Mouse (Mus musculus) gastrocnemius, adult 2 months (tissue): ENCODE results near the gene Foxa3. TPM values are rescaled to one million over a fixed set of nuclear protein-coding genes. Genes with fewer than 3 reads are reported as not detected.
A peak's percentile ranks its signal among the peaks of the same experiment; 100 is the strongest.

Experiments used
- DNase-seq: peaks from one replicate; pipeline ENCODE4 v3.0.0; 2022
- H3K27ac ChIP-seq: fragments of 200-600 bp; 2 replicates; pipeline ENCODE4 v1.8.1; 2022; ENCODE audit warnings: mild to moderate bottlenecking
- H3K4me3 ChIP-seq: fragments of 200-600 bp; 2 replicates; pipeline ENCODE4 v1.8.1; 2022; ENCODE audit warnings: mild to moderate bottlenecking, moderate library complexity
- CTCF ChIP-seq: fragments of 200-600 bp; IDR thresholded peaks from 2 replicates; pipeline ENCODE4 v1.8.1; 2022; ENCODE audit warnings: antibody characterized with exemption, mild to moderate bottlenecking, moderate library complexity
- intact Hi-C: fragments of 180-260 bp; cut with DNase I; formaldehyde crosslinking; loops from one replicate; pipeline ENCODE4 v1.15.1; 2025
- total RNA-seq, 2 experiments: library from RNA; stranded (reverse); gene quantifications; 2 replicates each; pipeline ENCODE4 v1.2.3; 2021

Gene Foxa3
- total RNA-seq, 2 experiments from 2014 or later = not detected

GRCm38 (mm10) chr7:19002848-19003498 is 20.4 kb downstream of the Foxa3 start:
- intact Hi-C loops = loop anchor here (2.0 kb wide), 1 partner anchor 106 kb away; no protein-coding TSS in a partner anchor
- H3K4me3 ChIP-seq = peak overlapping the region; percentile 77
- peak overlapping the region; percentile 91 for H3K27ac ChIP-seq
- no peak for TF ChIP-seq CTCF
- DNase-seq = peak; percentile 73

GRCm38 (mm10) chr7:19002115-19002514 is 21.2 kb downstream of the Foxa3 start:
- TF ChIP-seq CTCF = no peak
- DNase-seq = no peak
- peak overlapping the region; percentile 77 for H3K4me3 ChIP-seq
- peak overlapping the region; percentile 91 for H3K27ac ChIP-seq
- intact Hi-C loops = loop anchor here (2.0 kb wide), 1 partner anchor 105 kb away; no protein-coding TSS in a partner anchor

DNA sequence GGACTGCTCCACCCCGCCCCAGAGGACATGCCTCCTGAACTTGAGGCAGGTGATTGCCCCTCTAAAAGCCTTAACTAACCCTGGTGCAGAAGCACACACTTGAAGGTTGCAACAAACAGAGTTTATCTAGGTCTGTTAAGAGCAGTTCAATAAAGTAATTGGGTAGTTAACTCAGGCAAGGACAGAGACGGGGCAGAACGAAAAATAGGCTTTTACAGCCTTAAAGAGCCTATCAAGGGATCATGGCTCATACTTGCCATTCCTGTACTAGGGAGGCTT is 21.6 kb downstream of the Foxa3 start:
- intact Hi-C loops = loop anchor here (2.0 kb wide), 1 partner anchor 105 kb away; no protein-coding TSS in a partner anchor
- H3K27ac ChIP-seq = peak overlapping the region; percentile 91
- peak overlapping the region; percentile 77 for H3K4me3 ChIP-seq

DNA sequence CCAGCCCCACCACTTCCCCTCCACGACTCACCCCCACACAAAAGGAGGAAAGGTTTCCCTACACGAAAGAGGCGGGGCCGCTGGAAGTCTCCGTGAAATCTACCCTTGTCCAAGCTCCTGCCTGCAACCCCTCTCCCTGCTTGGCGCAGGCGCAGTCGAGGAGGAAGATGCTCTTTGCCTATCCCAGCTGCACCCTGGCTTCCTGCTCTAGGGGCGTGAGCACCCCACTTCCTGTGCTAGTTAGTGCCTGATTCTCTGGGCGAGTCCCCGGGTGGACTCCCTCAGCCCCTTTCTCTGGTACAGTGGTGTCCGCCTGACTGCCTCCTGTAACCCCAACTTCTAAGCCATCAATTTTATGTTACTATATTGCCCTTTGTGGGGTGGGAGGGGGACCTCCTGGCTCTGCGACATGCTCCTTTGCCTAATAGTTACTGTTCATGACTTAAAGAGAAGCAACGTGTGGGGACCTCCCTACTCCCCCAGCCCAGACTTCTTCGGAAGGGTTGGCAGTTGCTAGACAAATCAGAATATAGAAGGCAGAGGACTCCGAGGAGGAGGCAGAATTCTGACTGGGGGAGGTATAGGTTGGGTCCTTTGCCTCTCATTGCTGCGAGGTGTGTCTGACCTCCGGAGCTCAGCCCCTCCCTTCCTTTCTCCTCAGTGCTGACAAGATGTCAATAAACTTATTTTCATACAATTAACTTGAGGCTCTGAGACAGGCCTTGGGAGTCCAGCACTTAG is 22.1 kb downstream of the Foxa3 start:
- DNase-seq = peak; percentile 72
- Histone ChIP-seq H3K4me3 (peak overlapping the region; percentile 63), H3K27ac (peak overlapping the region; percentile 91)
- no peak for TF ChIP-seq CTCF
- intact Hi-C loops = no loop called here

More for the DNA sequence above, 21.6 kb downstream of the Foxa3 start:
- TF ChIP-seq CTCF = no peak
- DNase-seq = no peak

DNA sequence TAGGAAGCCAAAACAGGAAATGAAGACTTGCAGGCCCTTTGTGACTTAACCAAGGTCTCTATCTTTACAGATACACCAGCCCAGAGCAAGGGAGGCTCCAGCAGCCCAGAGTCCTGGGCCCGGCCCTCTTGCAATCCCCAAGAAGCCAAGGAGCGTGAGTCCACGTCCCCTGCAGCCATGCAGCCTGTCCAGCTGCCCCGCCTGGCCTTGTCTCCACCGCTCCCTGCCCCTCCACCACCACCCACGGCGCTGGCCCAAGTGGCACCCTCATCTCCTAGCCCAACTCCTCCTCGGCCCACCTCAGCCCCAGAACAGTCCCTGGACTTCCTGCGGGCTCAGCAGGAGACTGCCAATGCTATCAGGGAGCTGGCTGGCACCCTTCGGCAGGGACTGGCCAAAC is 22.9 kb downstream of the Foxa3 start:
- Histone ChIP-seq H3K27ac (peak overlapping the region; percentile 91), H3K4me3 (peak overlapping the region; percentile 63)
- no peak for DNase-seq
- TF ChIP-seq CTCF = no peak
- intact Hi-C loops = no loop called here

DNA sequence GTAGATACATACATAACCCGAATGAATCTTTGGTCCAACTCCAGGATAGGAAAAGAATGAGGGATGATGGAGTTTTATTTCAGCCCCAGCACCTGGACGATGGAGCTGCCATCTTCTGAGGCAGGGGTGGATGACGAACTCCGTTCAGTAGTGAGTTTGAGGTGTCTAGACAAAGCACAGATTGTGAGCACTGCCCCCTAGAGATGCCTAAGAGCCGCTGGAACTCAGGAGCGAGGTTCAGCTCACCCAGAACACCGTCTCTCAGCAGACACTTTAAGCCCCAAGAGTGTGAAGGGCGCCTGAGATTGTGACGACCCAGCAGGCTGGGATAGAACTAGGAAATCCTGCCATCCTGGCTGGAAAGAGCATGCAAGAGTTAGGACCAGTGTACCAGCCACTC is 24.5 kb downstream of the Foxa3 start:
- peak; percentile 15; the same call in 1 of the 2 replicates for TF ChIP-seq CTCF
- DNase-seq = no peak
- H3K4me3 ChIP-seq = no peak overlapping the region
- no peak overlapping the region for H3K27ac ChIP-seq
- intact Hi-C loops = no loop called here

DNA sequence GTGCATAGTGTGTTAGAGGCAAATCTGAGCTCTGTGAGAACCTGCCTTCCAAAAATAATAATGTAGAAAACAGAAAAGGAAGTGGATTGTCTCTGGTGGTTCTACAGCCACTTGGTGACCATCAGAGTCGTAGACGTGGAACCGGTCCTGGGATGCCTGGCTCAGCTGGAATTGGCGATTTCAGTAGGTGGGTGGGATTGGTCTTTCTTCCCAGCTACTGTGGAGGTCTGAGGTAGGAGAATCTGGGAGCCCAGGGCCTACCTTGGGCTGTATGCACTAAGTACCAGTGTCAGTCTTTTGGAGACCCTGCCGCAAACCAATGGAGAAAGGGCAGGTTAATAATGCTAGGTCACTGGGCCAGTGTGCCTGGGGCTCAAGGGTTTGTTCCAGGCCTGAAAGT is 30.3 kb downstream of the Foxa3 start:
- intact Hi-C loops = loop anchor here (5.0 kb wide), 1 partner anchor 101 kb away; no protein-coding TSS in a partner anchor
- Histone ChIP-seq H3K4me3 (peak overlapping the region; percentile 86; the same call in 1 of the 2 replicates), H3K27ac (0 out of 2 replicates have a peak overlapping the region, but pooled peaks have one; percentile 82)
- TF ChIP-seq CTCF = no peak
- no peak for DNase-seq

- H3K4me3 ChIP-seq = peak overlapping the region; percentile 86
- peak; percentile 59 for DNase-seq
- intact Hi-C loops = loop anchor here (5.0 kb wide), 1 partner anchor 100 kb away; no protein-coding TSS in a partner anchor
- peak overlapping the region; percentile 82 for H3K27ac ChIP-seq
- TF ChIP-seq CTCF = no peak
These were observed 31.1 kb downstream of the Foxa3 start for GRCm38 (mm10) chr7:18992294-18992675.

GRCm38 (mm10) chr7:18991660-18992293 is 31.6 kb downstream of the Foxa3 start:
- intact Hi-C loops = loop anchor here (5.0 kb wide), 1 partner anchor 99 kb away; no protein-coding TSS in a partner anchor
- no peak for DNase-seq
- TF ChIP-seq CTCF = no peak

GRCm38 (mm10) chr7:18990601-18991295 is 32.6 kb downstream of the Foxa3 start, which contains the start of gene Mypop:
TSS of gene Mypop (plus strand) at chr7:18991245.
- DNase-seq = peak; percentile 100
- TF ChIP-seq CTCF = no peak
- intact Hi-C loops = loop anchor here (5.0 kb wide), 1 partner anchor 98 kb away; no protein-coding TSS in a partner anchor
- peak within 1 kb of the TSS; percentile 82 for H3K27ac ChIP-seq
- H3K4me3 ChIP-seq = peak within 1 kb of the TSS; percentile 86

More at GRCm38 (mm10) chr7:18991660-18992293, 31.6 kb downstream of the Foxa3 start:
- H3K27ac ChIP-seq = peak overlapping the region; percentile 82
- H3K4me3 ChIP-seq = peak overlapping the region; percentile 86

DNA sequence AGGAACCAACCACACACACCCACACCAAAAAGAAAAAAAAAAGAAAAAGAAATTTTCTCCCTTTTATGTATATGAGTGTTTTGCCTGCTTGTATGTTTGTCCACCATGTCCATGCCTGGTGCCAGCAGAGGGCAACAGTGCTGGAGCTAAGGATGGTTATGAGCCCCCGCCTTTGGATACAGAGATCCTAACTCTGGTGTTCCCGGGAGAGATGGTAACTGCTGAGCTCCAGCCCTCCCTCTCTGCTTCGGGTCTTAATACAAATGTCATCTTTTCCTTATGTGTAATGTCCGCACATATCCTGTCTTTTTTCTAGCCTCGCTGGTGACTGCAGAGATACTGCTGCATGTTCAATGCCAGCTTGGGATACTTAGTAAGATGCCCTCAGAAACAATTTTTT is 33.3 kb downstream of the Foxa3 start:
- H3K27ac ChIP-seq = peak overlapping the region; percentile 81; the same call in 1 of the 2 replicates
- DNase-seq = no peak
- TF ChIP-seq CTCF = no peak
- peak overlapping the region; percentile 86 for H3K4me3 ChIP-seq
- intact Hi-C loops = loop anchor here (5.0 kb wide), 1 partner anchor 98 kb away; no protein-coding TSS in a partner anchor

GRCm38 (mm10) chr7:18988780-18989179 is 34.6 kb downstream of the Foxa3 start:
- H3K4me3 ChIP-seq = no peak overlapping the region
- no peak overlapping the region for H3K27ac ChIP-seq
- TF ChIP-seq CTCF = no peak
- DNase-seq = no peak
- intact Hi-C loops = no loop called here
